Comparison of ENCODE assay signal across 14 mouse cellular contexts in genomic region chr6:85935646-85936045, GRCm38 (mm10). TPM values are rescaled to one million over a fixed set of nuclear protein-coding genes. Genes with fewer than 3 reads are reported as not detected.
DNase-seq lines count a peak whose midpoint lies in the region; ATAC-seq and TF ChIP-seq lines count a peak whose summit lies in the region.
"Had no signal": no experiment of that assay in that cellular context is flagged by ENCODE, and none has a peak within 500 bp of the region (broad histone marks: within the 10 kb centered on the region; RNA-seq: fewer than 3 reads in every experiment).

No protein-coding gene starts in this region.

- POLR2A ChIA-PET in Patski (lab: Charles Lee) = interaction anchor here (1.6 kb wide), 1 partner anchor 20 kb away, joined by 3 read pairs; no protein-coding TSS in a partner anchor

- in situ Hi-C loops in Patski (cut with MboI; ENCODE audit: low pct_unique_long_range_greater_than_20kb) = no loop called here

- peak; percentile 25 for DNase-seq in hindbrain, postnatal 0 days (ENCODE audit: low spot score)
- DNase-seq in hindbrain, embryonic 10.5 days (ENCODE audit: low spot score) = no peak
- DNase-seq in midbrain, embryonic 14.5 days = peak; percentile 5
- no peak for DNase-seq in Patski (ENCODE audit: low read depth, low spot score)
- peak; percentile 40 for DNase-seq in thymus, postnatal 14 days
- DNase-seq in ovary, postnatal 14 days (ENCODE audit: low spot score) = no peak
- DNase-seq: adrenal gland, postnatal 10 days; cerebellum, adult 11 months; heart, adult 2 months; heart, postnatal 36 days; liver, embryonic 13.5 days had no signal

- no peak overlapping the region for H3K9ac ChIP-seq in hindbrain, postnatal 0 days (replicated peaks; ENCODE audit: low read length)
- H3K9ac ChIP-seq in midbrain, embryonic 14.5 days (replicated peaks; ENCODE audit: low read length) = no peak overlapping the region
- H3K9ac ChIP-seq in midbrain, embryonic 16.5 days (ENCODE audit: low read depth, low read length) = no peak overlapping the region

- H3K4me1 ChIP-seq in hindbrain, postnatal 0 days (ENCODE audit: insufficient read depth, low read length) = no peaks in the 10 kb centered on the region
- H3K4me1 ChIP-seq in hindbrain, embryonic 10.5 days (replicated peaks) = peaks cover 11% of the 10 kb centered on the region; the same call in 1 of the 2 replicates
- no peaks in the 10 kb centered on the region for H3K4me1 ChIP-seq in midbrain, embryonic 14.5 days (ENCODE audit: control insufficient read depth, insufficient read depth, low read length)
- H3K4me1 ChIP-seq in midbrain, embryonic 16.5 days (ENCODE audit: control insufficient read depth, insufficient read depth, low read length) = no peaks in the 10 kb centered on the region

- no peak; the same call in 1 of the 2 replicates for TF ChIP-seq CTCF in hindbrain, postnatal 0 days (IDR thresholded peaks at IDR 0.05; ENCODE audit: low read depth)
- peak; percentile 19 for TF ChIP-seq CTCF in Patski (IDR thresholded peaks at IDR 0.05)

- H3K4me2 ChIP-seq in hindbrain, postnatal 0 days (ENCODE audit: low read depth, low read length) = no peak overlapping the region
- H3K4me2 ChIP-seq in midbrain, embryonic 14.5 days (ENCODE audit: low read length) = no peak overlapping the region
- H3K4me2 ChIP-seq in midbrain, embryonic 16.5 days (ENCODE audit: low read length) = no peak overlapping the region

- WGBS in hindbrain, postnatal 0 days = 70% methylated on average over 3 of the region's 3 CpGs
- WGBS in hindbrain, embryonic 10.5 days = 72% methylated on average over 3 of the region's 3 CpGs
- 64% methylated on average over 3 of the region's 3 CpGs for WGBS in midbrain, embryonic 14.5 days
- 61% methylated on average over 3 of the region's 3 CpGs for WGBS in midbrain, embryonic 16.5 days

- ATAC-seq in hindbrain, postnatal 0 days = no peak
- ATAC-seq in midbrain, embryonic 14.5 days (ENCODE audit: low FRiP score, low TSS enrichment) = no peak
- ATAC-seq in midbrain, embryonic 16.5 days = no peak
- ATAC-seq in Patski = no peak
- no peak for ATAC-seq in erythroblast, adult 5-6 weeks (replicated peaks; ENCODE audit: low FRiP score, poor library complexity, severe bottlenecking)

- H3K27ac ChIP-seq in hindbrain, postnatal 0 days = no peak overlapping the region
- no peak overlapping the region for H3K27ac ChIP-seq in hindbrain, embryonic 10.5 days
- H3K27ac ChIP-seq in midbrain, embryonic 14.5 days (replicated peaks; ENCODE audit: low read depth, low read length) = no peak overlapping the region
- H3K27ac ChIP-seq in midbrain, embryonic 16.5 days (ENCODE audit: low read length) = no peak overlapping the region

- CTCF ChIA-PET in Patski (lab: Charles Lee) = interaction anchor here (0.7 to 2.1 kb wide), 4 partner anchors 12 to 429 kb away, joined by 3 to 15 read pairs (median 3); partner anchors contain the start of gene Nat8f1

- no peak overlapping the region for H3K4me3 ChIP-seq in hindbrain, postnatal 0 days (ENCODE audit: low read length)
- no peak overlapping the region for H3K4me3 ChIP-seq in hindbrain, embryonic 10.5 days
- no peak overlapping the region for H3K4me3 ChIP-seq in midbrain, embryonic 14.5 days (replicated peaks; ENCODE audit: low read depth, low read length)
- H3K4me3 ChIP-seq in midbrain, embryonic 16.5 days (ENCODE audit: low read depth, low read length) = no peak overlapping the region

- H3K9me3 ChIP-seq in hindbrain, postnatal 0 days (ENCODE audit: low read length) = no peaks in the 10 kb centered on the region
- no peaks in the 10 kb centered on the region for H3K9me3 ChIP-seq in hindbrain, embryonic 10.5 days
- H3K9me3 ChIP-seq in midbrain, embryonic 14.5 days (ENCODE audit: control insufficient read depth, low read length) = no peaks in the 10 kb centered on the region
- H3K9me3 ChIP-seq in midbrain, embryonic 16.5 days (replicated peaks; ENCODE audit: control insufficient read depth, low read length, poor library complexity, severe bottlenecking) = no peaks in the 10 kb centered on the region
- H3K9me3 ChIP-seq: liver, embryonic 13.5 days; megakaryocyte, embryonic 14.5 days had no signal

- H3K27me3 ChIP-seq in hindbrain, postnatal 0 days (ENCODE audit: insufficient read depth, low read length) = no peaks in the 10 kb centered on the region
- no peaks in the 10 kb centered on the region for H3K27me3 ChIP-seq in hindbrain, embryonic 10.5 days (ENCODE audit: insufficient read depth, poor library complexity, severe bottlenecking)
- no peaks in the 10 kb centered on the region for H3K27me3 ChIP-seq in midbrain, embryonic 14.5 days (ENCODE audit: control insufficient read depth, insufficient read depth, low read length)
- H3K27me3 ChIP-seq in midbrain, embryonic 16.5 days (ENCODE audit: control insufficient read depth, insufficient read depth, low read depth, low read length) = no peaks in the 10 kb centered on the region
- H3K27me3 ChIP-seq in Patski = no peaks in the 10 kb centered on the region
- H3K27me3 ChIP-seq: liver, embryonic 13.5 days; megakaryocyte, embryonic 14.5 days had no signal

- H3K36me3 ChIP-seq in hindbrain, postnatal 0 days (ENCODE audit: insufficient read depth, low read length) = peaks cover 4% of the 10 kb centered on the region; the same call in 1 of the 2 replicates
- peaks cover 11% of the 10 kb centered on the region for H3K36me3 ChIP-seq in hindbrain, embryonic 10.5 days
- peaks cover under 1% of the 10 kb centered on the region; the same call in 1 of the 2 replicates for H3K36me3 ChIP-seq in midbrain, embryonic 14.5 days (ENCODE audit: control insufficient read depth, insufficient read depth, low read length)
- peaks cover 3% of the 10 kb centered on the region; the same call in 1 of the 2 replicates for H3K36me3 ChIP-seq in midbrain, embryonic 16.5 days (ENCODE audit: control insufficient read depth, insufficient read depth, low read length)

RNA-seq across cellular contexts. Expression of gene Nat8f1, which starts 20.2 kb away (rescaled TPM):
- 15.8 and 62.8 TPM in 2 replicates for total RNA-seq in hindbrain, postnatal 0 days (2014; rRNA removed)
- 20.7 and 20.8 TPM in 2 replicates for polyA plus RNA-seq in hindbrain, postnatal 0 days (2015; fragmentation: Nextera tagmentation; extraction: Ambion mirVana)
- polyA plus RNA-seq in hindbrain, embryonic 10.5 days (2016; fragmentation: Nextera tagmentation; extraction: Ambion mirVana) = 5.9 and 7.2 TPM in 2 replicates
- polyA plus RNA-seq in midbrain, embryonic 14.5 days (2014; fragmentation: Nextera tagmentation; extraction: Ambion mirVana) = 15.5 and 21.7 TPM in 2 replicates
- 19.9 and 23.1 TPM in 2 replicates for polyA plus RNA-seq in midbrain, embryonic 16.5 days (2015; fragmentation: Nextera tagmentation; extraction: Ambion mirVana)
- 8.3 TPM for polyA plus RNA-seq in Patski (2021)
- not detected in 2 replicates for total RNA-seq in erythroblast, adult 5-6 weeks (2015; ENCODE audit: low replicate concordance)
- total RNA-seq in erythroblast, adult 5-6 weeks (2017; ENCODE audit: low replicate concordance) = 0.42 and 4.8 TPM in 2 replicates

RNA-seq across cellular contexts. Expression of gene Tprkb, which starts 24.0 kb away (rescaled TPM):
- 33.0 and 56.6 TPM in 2 replicates for total RNA-seq in hindbrain, postnatal 0 days (2014; rRNA removed)
- 61.4 and 63.6 TPM in 2 replicates for polyA plus RNA-seq in hindbrain, postnatal 0 days (2015; fragmentation: Nextera tagmentation; extraction: Ambion mirVana)
- 33.4 and 35.2 TPM in 2 replicates for polyA plus RNA-seq in hindbrain, embryonic 10.5 days (2016; fragmentation: Nextera tagmentation; extraction: Ambion mirVana)
- 49.1 and 50.7 TPM in 2 replicates for polyA plus RNA-seq in midbrain, embryonic 14.5 days (2014; fragmentation: Nextera tagmentation; extraction: Ambion mirVana)
- 53.7 and 60.1 TPM in 2 replicates for polyA plus RNA-seq in midbrain, embryonic 16.5 days (2015; fragmentation: Nextera tagmentation; extraction: Ambion mirVana)
- 37.6 TPM for polyA plus RNA-seq in Patski (2021)
- 7.3 and 10.4 TPM in 2 replicates for total RNA-seq in erythroblast, adult 5-6 weeks (2015; ENCODE audit: low replicate concordance)
- 4.3 and 11.9 TPM in 2 replicates for total RNA-seq in erythroblast, adult 5-6 weeks (2017; ENCODE audit: low replicate concordance)

RNA-seq across cellular contexts. Expression of gene Dusp11, which starts 25.8 kb away (rescaled TPM):
- total RNA-seq in hindbrain, postnatal 0 days (2014; rRNA removed) = 57.9 and 60.6 TPM in 2 replicates
- polyA plus RNA-seq in hindbrain, postnatal 0 days (2015; fragmentation: Nextera tagmentation; extraction: Ambion mirVana) = 31.6 TPM in 2 replicates
- polyA plus RNA-seq in hindbrain, embryonic 10.5 days (2016; fragmentation: Nextera tagmentation; extraction: Ambion mirVana) = 37.0 and 38.0 TPM in 2 replicates
- polyA plus RNA-seq in midbrain, embryonic 14.5 days (2014; fragmentation: Nextera tagmentation; extraction: Ambion mirVana) = 48.8 and 58.5 TPM in 2 replicates
- 51.0 and 60.8 TPM in 2 replicates for polyA plus RNA-seq in midbrain, embryonic 16.5 days (2015; fragmentation: Nextera tagmentation; extraction: Ambion mirVana)
- polyA plus RNA-seq in Patski (2021) = 50.1 TPM
- 64.8 and 77.0 TPM in 2 replicates for total RNA-seq in erythroblast, adult 5-6 weeks (2015; ENCODE audit: low replicate concordance)
- 34.7 and 35.2 TPM in 2 replicates for total RNA-seq in erythroblast, adult 5-6 weeks (2017; ENCODE audit: low replicate concordance)

RNA-seq across cellular contexts. Expression of gene Nat8f4, which starts 31.0 kb away (rescaled TPM):
- total RNA-seq in hindbrain, postnatal 0 days (2014; rRNA removed) = 4.9 and 6.7 TPM in 2 replicates
- 5.9 and 6.0 TPM in 2 replicates for polyA plus RNA-seq in hindbrain, postnatal 0 days (2015; fragmentation: Nextera tagmentation; extraction: Ambion mirVana)
- 4.3 and 5.5 TPM in 2 replicates for polyA plus RNA-seq in hindbrain, embryonic 10.5 days (2016; fragmentation: Nextera tagmentation; extraction: Ambion mirVana)
- 4.1 and 8.6 TPM in 2 replicates for polyA plus RNA-seq in midbrain, embryonic 14.5 days (2014; fragmentation: Nextera tagmentation; extraction: Ambion mirVana)
- 7.0 TPM in 2 replicates for polyA plus RNA-seq in midbrain, embryonic 16.5 days (2015; fragmentation: Nextera tagmentation; extraction: Ambion mirVana)
- 0.27 TPM for polyA plus RNA-seq in Patski (2021)
- not detected in 2 replicates for total RNA-seq in erythroblast, adult 5-6 weeks (2015; ENCODE audit: low replicate concordance)
- total RNA-seq in erythroblast, adult 5-6 weeks (2017; ENCODE audit: low replicate concordance) = 0.56 TPM in 1 of 2 replicates, not detected in the other

Comparison
In these comparisons a context has a peak if more than half of its experiments do, and no peak if none do; other contexts are left out.
1. DNase-seq: peak in hindbrain, postnatal 0 days (single experiment), midbrain, embryonic 14.5 days (single experiment) and thymus, postnatal 14 days (single experiment); none in hindbrain, embryonic 10.5 days (single experiment), Patski (single experiment) and ovary, postnatal 14 days (single experiment).